Mouse (Mus musculus) neural tube, embryonic 11.5 days (tissue): ENCODE measurements around the gene Siglecg. TPM values are rescaled to one million over a fixed set of nuclear protein-coding genes. Genes with fewer than 3 reads are reported as not detected.
A peak's percentile ranks its signal among the peaks of the same experiment; 100 is the strongest.

Experiments
- ATAC-seq: fragments of 200-750 bp; cut with Nextera tagmentation; 2 replicates; pipeline ENCODE4 v1.8.0; 2017; ENCODE audit warnings: moderate number of reproducible peaks, mild to moderate bottlenecking, moderate TSS enrichment, moderate library complexity; ENCODE audit not compliant: insufficient read depth, low FRiP score, low TSS enrichment
- DNase-seq: peaks from one replicate; pipeline ENCODE4 v3.0.0-alpha.2; 2015; ENCODE audit warnings: low spot score
- H3K27ac ChIP-seq: fragments of 300-500 bp; sonication (generic); 2 replicates; pipeline ENCODE4 v1.5.1; 2014; ENCODE audit warnings: low read depth, mild to moderate bottlenecking, low read length
- H3K27me3 ChIP-seq: fragments of 300-500 bp; sonication (generic); 2 replicates; pipeline ENCODE4 v1.6.1; 2014; ENCODE audit warnings: mild to moderate bottlenecking, low read length, mixed read lengths; ENCODE audit not compliant: control insufficient read depth, insufficient read depth
- H3K36me3 ChIP-seq: fragments of 300-500 bp; sonication (generic); 2 replicates; pipeline ENCODE4 v1.6.1; 2014; ENCODE audit warnings: mild to moderate bottlenecking, low read length, moderate library complexity, mixed read lengths; ENCODE audit not compliant: control insufficient read depth, insufficient read depth
- H3K4me1 ChIP-seq: fragments of 300-500 bp; sonication (generic); 2 replicates; pipeline ENCODE4 v1.6.1; 2014; ENCODE audit warnings: low read length, mixed read lengths; ENCODE audit not compliant: control insufficient read depth, insufficient read depth
- H3K4me2 ChIP-seq: fragments of 300-500 bp; sonication (generic); 2 replicates; pipeline ENCODE4 v1.6.1; 2014; ENCODE audit warnings: low read depth, mild to moderate bottlenecking, moderate library complexity
- H3K4me3 ChIP-seq: fragments of 300-500 bp; sonication (generic); 2 replicates; pipeline ENCODE4 v1.5.1; 2014; ENCODE audit warnings: low read depth, low read length
- H3K9ac ChIP-seq: fragments of 300-500 bp; sonication (generic); 2 replicates; pipeline ENCODE4 v1.6.1; 2014; ENCODE audit warnings: mild to moderate bottlenecking, low read length
- H3K9me3 ChIP-seq: fragments of 300-500 bp; sonication (generic); 2 replicates; pipeline ENCODE4 v1.6.1; 2016; ENCODE audit warnings: low read length; ENCODE audit not compliant: control insufficient read depth
- WGBS: fragments of 180-500 bp; shearing (Covaris S2); extraction: QIAGEN DNeasy Blood & Tissue Kit; methylation state at CpG from one replicate; pipeline ENCODE4 v1.1.7; 2014; 5-methylcytosine and 5-hydroxymethylcytosine counted together
- polyA plus RNA-seq: library from polyadenylated mRNA; unstranded; fragments of >200 nt; fragmentation: Nextera tagmentation; extraction: Ambion mirVana; gene quantifications from 2 replicates; pipeline ENCODE4 v1.2.1, GENCODE M21; 2014

Siglecg gene
- polyA plus RNA-seq, 1 experiment from 2014 or later = 0.08 TPM

DNA sequence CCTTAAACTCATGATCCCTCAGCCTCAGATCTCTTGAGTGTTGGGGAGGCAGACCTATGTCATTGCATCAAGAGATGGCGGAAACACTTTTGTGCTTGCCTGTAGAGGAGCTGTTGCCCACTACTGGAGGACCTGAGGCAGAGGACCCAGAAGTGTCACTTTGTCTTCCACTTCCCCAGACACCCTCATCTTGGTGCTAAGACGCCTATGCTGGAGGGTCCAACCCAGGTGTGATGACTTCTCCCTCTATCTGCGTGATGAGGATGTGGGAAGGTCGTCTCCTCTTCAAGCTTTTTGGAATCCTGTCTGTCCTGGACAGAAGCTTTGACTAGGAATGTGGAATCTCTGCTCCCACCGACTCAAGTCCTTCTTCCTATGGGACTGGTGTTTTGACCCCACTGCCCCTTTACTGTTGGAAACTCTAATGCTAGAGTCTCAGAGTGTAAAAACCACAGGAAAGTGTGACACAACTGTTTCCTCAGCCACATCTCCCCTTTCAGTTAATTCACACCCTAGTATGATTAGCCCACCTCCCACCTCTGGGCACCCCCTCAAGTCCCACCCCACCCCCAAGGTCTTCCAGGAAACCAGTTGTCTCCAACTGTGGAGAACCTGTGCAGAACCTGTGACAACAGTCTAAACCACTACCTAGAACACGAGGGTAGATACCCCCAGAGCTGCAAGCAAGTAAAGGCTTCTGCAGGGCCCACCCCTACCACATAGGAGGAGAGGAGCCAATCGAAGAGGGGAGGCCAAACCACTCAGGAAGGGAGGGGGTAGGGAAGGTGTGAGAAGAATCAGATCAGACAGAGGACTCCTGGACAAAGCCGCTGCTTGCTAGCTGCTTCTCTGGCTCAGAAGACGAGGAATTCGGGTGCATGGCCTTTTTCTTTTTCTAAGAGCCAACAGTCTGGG lies 28.6 kb downstream of the Siglecg start, which contains the start of gene Nkg7:
Gene Nkg7, plus strand, starts transcription at position 733 of the 915 bp plus-strand sequence.
- H3K4me1 ChIP-seq = no peaks in the 10 kb centered on the region
- H3K27ac ChIP-seq = no peak within 1 kb of the TSS
- 73% methylated on average over 10 of the region's 10 CpGs for WGBS
- DNase-seq (no peak), ATAC-seq (no peak)
- H3K36me3 ChIP-seq = no peaks in the 10 kb centered on the region
- no peaks in the 10 kb centered on the region for H3K27me3 ChIP-seq
- no peak within 1 kb of the TSS for H3K9ac ChIP-seq
- H3K4me2 ChIP-seq = no peak within 1 kb of the TSS
- no peaks in the 10 kb centered on the region for H3K9me3 ChIP-seq
- no peak within 1 kb of the TSS for H3K4me3 ChIP-seq

DNA sequence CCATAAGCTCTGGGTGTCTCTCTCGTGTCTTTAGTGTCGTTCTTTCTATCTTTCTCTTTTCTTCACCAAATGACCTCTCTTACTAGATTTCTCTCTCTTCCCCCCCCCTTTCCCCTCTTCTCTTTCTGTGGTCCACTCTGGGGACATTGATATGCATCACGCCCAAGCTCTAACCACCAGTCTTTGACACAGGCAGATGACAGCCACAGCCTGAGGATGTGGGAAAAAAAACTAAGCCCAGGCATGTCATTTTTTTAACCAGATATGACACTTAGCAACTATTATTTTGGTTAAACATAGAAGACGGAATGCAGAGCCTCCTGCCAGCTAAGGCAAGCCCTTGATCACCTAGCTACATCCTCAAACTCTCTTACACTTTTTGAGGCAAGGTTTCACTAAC lies 30.6 kb downstream of the Siglecg start:
- no peak for ATAC-seq
- no peaks in the 10 kb centered on the region for H3K36me3 ChIP-seq
- WGBS = 82% methylated on average over 4 of the region's 4 CpGs

DNA sequence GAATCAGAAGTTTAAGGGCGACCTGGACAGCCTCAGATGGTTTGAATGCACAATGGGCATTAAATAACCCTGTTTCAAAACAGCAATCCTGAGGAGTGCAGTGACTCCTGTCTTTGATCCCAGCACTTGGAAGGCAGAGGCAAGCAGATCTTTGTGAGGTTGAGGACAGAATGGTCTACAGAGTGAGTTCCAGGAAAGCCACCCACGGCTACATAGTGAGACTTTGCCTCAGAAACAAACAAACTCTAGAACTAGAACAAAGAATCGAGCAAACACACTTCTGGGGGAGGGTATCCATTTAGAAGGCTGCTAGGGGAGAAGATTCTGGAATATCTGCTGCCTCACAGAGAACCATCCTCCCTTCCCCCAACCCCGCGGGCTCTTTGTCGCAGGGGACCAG lies 32.5 kb downstream of the Siglecg start, which contains the start of gene Cldnd2:
Gene Cldnd2, plus strand, starts transcription at position 301 of the 400 bp plus-strand sequence.
- ATAC-seq = no peak
- no peak within 1 kb of the TSS for H3K4me3 ChIP-seq
- H3K27ac ChIP-seq = no peak within 1 kb of the TSS
- H3K36me3 ChIP-seq = no peaks in the 10 kb centered on the region
- H3K27me3 ChIP-seq = no peaks in the 10 kb centered on the region
- no peaks in the 10 kb centered on the region for H3K9me3 ChIP-seq
- 0 out of 2 replicates have a peak, but pooled peaks cover 4% of the 10 kb centered on the region for H3K4me1 ChIP-seq
- H3K4me2 ChIP-seq = no peak within 1 kb of the TSS
- DNase-seq = no peak
- no peak within 1 kb of the TSS for H3K9ac ChIP-seq
- WGBS = 82% methylated on average over 6 of the region's 6 CpGs

More for the DNA sequence above, 30.6 kb downstream of the Siglecg start:
- Histone ChIP-seq H3K9me3 (no peaks in the 10 kb centered on the region), H3K4me3 (no peak overlapping the region), H3K27me3 (no peaks in the 10 kb centered on the region), H3K4me1 (no peaks in the 10 kb centered on the region), H3K4me2 (no peak overlapping the region), H3K27ac (no peak overlapping the region), H3K9ac (no peak overlapping the region)
- DNase-seq = no peak

DNA sequence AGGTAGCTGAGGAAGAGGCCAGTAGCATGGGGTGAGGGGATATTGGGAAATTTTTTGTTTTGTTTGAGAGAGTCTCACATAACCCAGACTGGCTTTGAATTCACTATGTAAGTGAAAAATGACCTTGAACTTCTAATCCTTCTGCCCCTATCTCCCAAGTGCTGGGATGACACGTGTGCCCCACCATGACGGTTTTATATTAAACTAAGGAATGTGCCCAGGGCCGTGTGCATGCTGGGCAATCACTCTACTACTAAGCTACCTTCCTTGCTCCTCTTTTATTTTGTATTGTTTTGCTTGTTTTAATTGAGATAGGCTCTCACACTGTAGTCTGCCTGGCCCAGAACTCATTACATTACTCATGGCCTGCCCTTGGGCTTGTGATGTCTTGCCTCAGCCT lies 33.1 kb downstream of the Siglecg start:
- H3K4me3 ChIP-seq = no peak overlapping the region
- WGBS = 81% methylated on average over 3 of the region's 3 CpGs
- H3K9ac ChIP-seq = no peak overlapping the region
- ATAC-seq = no peak
- DNase-seq = no peak
- no peak overlapping the region for H3K27ac ChIP-seq
- no peaks in the 10 kb centered on the region for H3K9me3 ChIP-seq
- H3K4me1 ChIP-seq = 0 out of 2 replicates have a peak, but pooled peaks cover 4% of the 10 kb centered on the region
- no peak overlapping the region for H3K4me2 ChIP-seq
- no peaks in the 10 kb centered on the region for H3K36me3 ChIP-seq
- no peaks in the 10 kb centered on the region for H3K27me3 ChIP-seq

DNA sequence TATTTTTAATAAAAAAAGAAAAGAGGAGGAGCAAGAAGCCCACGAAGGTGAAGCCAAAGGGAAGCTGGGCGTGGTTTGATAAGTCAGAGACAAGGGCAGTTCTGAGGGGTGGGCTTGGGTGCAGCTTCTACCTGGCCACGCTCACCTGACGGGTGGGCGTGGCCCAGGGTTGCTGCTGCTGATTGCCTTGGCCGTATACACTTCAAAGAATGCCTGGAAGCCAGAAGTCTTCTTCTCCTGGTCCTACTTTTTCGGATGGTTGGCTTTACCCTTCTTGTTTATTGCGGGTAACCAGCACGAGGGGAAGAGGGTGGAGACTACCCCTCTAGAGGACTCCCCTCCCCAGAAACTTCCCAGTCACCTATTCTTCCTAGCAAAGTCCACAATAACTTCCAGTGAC lies 34.7 kb downstream of the Siglecg start:
- ATAC-seq = no peak
- H3K4me3 ChIP-seq = peak overlapping the region; percentile 48
- peak overlapping the region; percentile 65; the same call in 1 of the 2 replicates for H3K27ac ChIP-seq
- 17% methylated on average over 9 of the region's 9 CpGs for WGBS
- H3K27me3 ChIP-seq = no peaks in the 10 kb centered on the region
- peak overlapping the region; percentile 70 for H3K9ac ChIP-seq
- no peaks in the 10 kb centered on the region for H3K36me3 ChIP-seq
- H3K4me2 ChIP-seq = peak overlapping the region; percentile 81
- no peak for DNase-seq
- no peaks in the 10 kb centered on the region for H3K9me3 ChIP-seq
- H3K4me1 ChIP-seq = 0 out of 2 replicates have a peak, but pooled peaks cover 4% of the 10 kb centered on the region

DNA sequence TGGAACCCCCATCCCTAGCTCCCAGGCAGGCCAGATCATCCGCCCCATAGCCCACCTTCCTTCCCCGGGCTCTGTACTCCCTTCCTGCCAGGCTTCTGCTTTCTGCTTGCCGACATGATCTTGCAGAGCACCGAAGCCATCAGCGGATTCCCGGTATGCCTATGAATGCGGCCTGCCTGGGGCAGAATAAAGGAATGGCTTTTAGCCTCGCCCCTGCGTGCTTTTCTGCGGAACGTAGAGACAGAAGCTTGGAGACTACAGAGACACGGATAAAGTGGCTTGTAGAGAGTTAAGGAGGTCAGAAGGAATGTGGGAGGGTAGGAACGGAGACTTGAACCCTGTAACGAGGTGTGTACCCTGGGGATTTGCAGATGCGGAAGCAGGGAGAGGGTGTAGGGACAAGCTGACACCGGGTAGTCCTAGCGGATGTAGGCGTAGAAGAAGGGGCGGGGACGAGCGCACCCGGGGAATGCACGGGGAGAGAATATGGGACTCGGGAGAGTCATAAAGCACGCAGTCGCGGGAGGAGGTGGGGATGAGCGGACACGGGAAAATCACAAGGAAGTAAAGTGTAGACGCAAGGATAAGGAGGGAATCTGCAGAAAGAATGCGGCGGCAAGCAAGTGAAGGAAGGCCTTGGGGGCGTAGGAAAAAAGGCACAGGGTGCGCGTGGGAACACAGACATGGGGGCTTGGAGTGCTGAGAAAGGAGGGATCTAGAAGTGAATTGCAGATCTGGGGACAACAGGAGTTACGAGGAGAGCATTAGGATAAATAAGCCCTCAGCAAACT lies 35.3 kb downstream of the Siglecg start:
- under 1% methylated on average over 36 of the region's 36 CpGs for WGBS
- Histone ChIP-seq H3K9ac (peak overlapping the region; percentile 70), H3K27me3 (no peaks in the 10 kb centered on the region), H3K27ac (peak overlapping the region; percentile 65), H3K9me3 (no peaks in the 10 kb centered on the region), H3K36me3 (no peaks in the 10 kb centered on the region), H3K4me2 (peak overlapping the region; percentile 81), H3K4me1 (0 out of 2 replicates have a peak, but pooled peaks cover 4% of the 10 kb centered on the region), H3K4me3 (peak overlapping the region; percentile 48)
- DNase-seq = peak; percentile 71
- ATAC-seq = peak; percentile 82

DNA sequence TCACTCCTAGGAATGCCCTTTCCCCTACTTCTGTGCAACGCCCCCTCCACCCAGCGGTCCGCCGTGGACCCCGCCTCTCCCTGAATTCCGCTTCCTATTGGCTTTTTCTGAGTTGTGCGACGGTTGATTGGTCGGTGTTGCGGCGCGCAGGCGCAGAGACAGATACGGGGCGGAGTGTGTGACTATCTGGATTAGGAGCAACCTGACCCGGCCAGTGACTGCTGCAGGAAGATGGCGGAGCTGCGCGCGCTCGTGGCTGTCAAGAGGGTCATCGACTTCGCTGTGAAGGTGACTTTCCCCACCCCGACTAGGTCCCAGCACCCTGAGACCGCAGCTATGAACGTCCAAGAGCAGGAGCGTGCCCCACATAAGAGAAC lies 35.9 kb downstream of the Siglecg start, which contains the start of the genes Etfb and Gm45233:
Gene Etfb, plus strand, starts transcription at position 167 of the 377 bp plus-strand sequence.
Gene Gm45233, plus strand, starts transcription at position 212 of the 377 bp plus-strand sequence.
- WGBS = under 1% methylated on average over 27 of the region's 27 CpGs
- peak; percentile 93 for DNase-seq
- H3K36me3 ChIP-seq = no peaks in the 10 kb centered on the region
- peak within 1 kb of the TSS; percentile 48 for H3K4me3 ChIP-seq
- H3K27ac ChIP-seq = peak within 1 kb of the TSS; percentile 65
- H3K27me3 ChIP-seq = no peaks in the 10 kb centered on the region
- peak within 1 kb of the TSS; percentile 81 for H3K4me2 ChIP-seq
- peak; percentile 96 for ATAC-seq
- no peaks in the 10 kb centered on the region for H3K9me3 ChIP-seq
- H3K4me1 ChIP-seq = 0 out of 2 replicates have a peak, but pooled peaks cover 4% of the 10 kb centered on the region
- H3K9ac ChIP-seq = peak within 1 kb of the TSS; percentile 70

DNA sequence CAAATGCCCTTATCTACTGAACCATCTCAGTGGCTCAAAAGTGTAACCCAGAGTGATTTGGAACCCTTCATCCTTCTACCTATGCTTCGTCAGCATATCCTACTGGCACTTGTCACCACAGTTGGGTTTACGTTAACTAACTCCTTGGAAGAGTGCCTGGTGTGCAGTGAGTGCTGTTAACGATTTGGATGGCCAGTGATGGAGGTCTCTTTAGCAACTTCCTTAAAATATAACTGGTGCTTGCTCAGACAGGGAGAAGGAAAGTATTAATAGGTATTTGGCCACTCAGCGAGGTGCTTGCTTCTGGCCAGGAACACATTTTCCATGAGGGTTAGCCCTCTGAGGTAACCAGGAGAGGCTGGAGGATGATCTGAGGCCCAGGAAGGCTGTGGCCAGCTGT lies 39.8 kb downstream of the Siglecg start:
- ATAC-seq (no peak), DNase-seq (no peak)
- WGBS = 90% methylated on average over 4 of the region's 4 CpGs

More for the DNA sequence above, 39.8 kb downstream of the Siglecg start:
- H3K4me2 ChIP-seq = no peak overlapping the region
- H3K9ac ChIP-seq = no peak overlapping the region
- H3K27ac ChIP-seq = no peak overlapping the region
- 0 out of 2 replicates have a peak, but pooled peaks cover 4% of the 10 kb centered on the region for H3K4me1 ChIP-seq
- H3K27me3 ChIP-seq = no peaks in the 10 kb centered on the region
- H3K36me3 ChIP-seq = no peaks in the 10 kb centered on the region; the same call in 1 of the 2 replicates
- no peak overlapping the region for H3K4me3 ChIP-seq
- H3K9me3 ChIP-seq = no peaks in the 10 kb centered on the region
